Mouse (Mus musculus) left cerebral cortex, postnatal 25 days (tissue): Measurements from ENCODE around the gene Phf13. TPM values are rescaled to one million over a fixed set of nuclear protein-coding genes. Genes with fewer than 3 reads are reported as not detected.
"Not testable (repeated sequence)": the region's sequence is repeated elsewhere in the genome, so short reads cannot be mapped to it uniquely, and the experiment has no call there.

ENCODE experiments used
- DNase-seq, 2 experiments: peaks; one replicate each; pipeline ENCODE4 v3.0.0; 2022; ENCODE audit warnings: low spot score in 2 of 2, mixed read lengths in 1 of 2
- intact Hi-C: fragments of 180-260 bp; cut with DNase I; formaldehyde crosslinking; loops from one replicate; pipeline ENCODE4 v1.15.1; 2025
- total RNA-seq, 2 experiments: library from RNA; stranded (reverse); gene quantifications; 2 replicates each; pipeline ENCODE4 v1.2.3; 2021

Phf13 gene
- 10 to 100 TPM; 13.1 to 13.9 TPM for total RNA-seq

DNA sequence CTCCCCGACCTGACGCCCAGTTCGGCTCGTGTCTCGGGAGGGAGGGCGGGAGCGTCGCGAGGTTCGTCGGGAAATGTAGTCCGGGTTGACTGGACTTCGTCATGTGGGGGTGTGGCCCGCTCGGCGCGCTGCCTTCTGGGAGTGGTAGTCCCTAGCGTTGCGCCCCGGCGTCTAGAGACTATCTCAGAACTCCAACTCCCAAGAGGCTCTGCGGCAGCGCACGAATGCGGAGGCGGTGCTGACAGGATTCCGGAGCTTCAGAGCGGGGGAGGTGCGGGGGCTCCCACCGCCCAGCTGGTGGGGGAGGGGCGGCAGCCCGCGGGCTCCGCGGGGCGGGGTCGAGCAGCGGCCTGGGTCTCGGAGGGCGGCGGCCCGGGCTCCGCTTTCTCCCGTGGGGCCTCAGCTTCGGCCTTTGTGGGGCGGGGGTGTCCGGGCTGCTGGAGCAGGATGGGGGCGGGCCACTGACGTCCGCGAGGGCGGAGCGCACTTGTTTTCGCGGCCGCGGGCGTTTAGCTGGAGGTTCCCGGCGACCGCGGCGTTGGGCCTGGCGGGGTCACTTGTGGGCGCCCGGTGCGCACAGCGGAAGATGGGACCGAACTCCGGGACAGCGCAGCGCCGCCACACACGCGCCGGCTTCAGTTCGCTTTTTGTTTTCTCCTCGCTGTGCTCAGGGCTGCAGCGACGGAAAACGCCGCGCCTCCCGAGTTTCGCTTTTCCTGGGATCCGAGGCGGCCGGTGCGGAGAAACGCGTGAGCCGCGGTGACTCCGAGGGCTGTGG, at the start of gene Phf13:
TSS of gene Phf13 (minus strand) at position 86 of the 778 bp plus-strand sequence.
- intact Hi-C loops: loop anchor here (1.0 kb wide), 1 partner anchor 12 kb away; the partner anchor contains the start of gene Klhl21

DNA sequence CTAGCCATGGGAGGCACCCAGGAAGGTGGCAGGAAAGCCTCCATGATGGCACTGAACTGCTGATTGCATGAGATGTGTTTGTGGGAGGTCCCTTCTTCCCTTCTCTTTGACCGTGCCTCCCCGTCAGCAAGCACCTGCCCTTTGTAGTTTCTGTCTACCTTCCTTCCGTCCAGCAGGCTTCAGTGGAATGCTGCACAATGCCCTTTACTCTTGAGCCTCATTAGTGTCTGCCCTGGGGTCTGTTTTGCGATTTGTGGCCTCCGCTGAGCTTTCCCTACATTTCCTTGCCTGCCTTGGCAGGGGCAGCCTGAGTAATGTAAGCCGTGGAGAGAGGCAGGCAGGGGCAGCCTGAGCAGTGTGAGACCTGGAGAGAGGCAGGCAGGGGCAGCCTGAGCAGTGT, 48.6 kb upstream of the Phf13 start:
- intact Hi-C loops: no loop called here
- DNase-seq: no peak

More for the DNA sequence above, at the start of gene Phf13:
- DNase-seq: peak; percentile 100

DNA sequence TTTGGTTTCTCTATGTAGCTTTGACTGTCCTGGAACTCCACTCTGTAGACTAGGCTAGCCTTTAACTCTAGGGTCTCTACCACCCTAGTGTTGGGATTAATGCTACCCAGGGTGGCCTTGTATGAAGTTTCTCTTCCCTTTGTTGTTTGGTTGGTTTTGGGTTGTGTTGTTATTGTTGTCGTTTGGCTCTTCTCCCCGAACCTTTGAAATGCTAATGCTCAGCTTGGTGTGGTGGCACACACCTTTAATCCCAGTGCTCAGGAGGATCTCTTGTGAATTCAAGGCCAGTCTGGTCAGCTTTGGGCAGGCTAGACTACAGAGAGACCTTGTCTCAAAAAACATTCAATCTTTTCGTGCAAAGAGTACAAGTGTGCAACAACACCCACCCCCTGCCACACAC, 47.1 kb upstream of the Phf13 start:
- DNase-seq: no peak
- intact Hi-C loops: no loop called here

DNA sequence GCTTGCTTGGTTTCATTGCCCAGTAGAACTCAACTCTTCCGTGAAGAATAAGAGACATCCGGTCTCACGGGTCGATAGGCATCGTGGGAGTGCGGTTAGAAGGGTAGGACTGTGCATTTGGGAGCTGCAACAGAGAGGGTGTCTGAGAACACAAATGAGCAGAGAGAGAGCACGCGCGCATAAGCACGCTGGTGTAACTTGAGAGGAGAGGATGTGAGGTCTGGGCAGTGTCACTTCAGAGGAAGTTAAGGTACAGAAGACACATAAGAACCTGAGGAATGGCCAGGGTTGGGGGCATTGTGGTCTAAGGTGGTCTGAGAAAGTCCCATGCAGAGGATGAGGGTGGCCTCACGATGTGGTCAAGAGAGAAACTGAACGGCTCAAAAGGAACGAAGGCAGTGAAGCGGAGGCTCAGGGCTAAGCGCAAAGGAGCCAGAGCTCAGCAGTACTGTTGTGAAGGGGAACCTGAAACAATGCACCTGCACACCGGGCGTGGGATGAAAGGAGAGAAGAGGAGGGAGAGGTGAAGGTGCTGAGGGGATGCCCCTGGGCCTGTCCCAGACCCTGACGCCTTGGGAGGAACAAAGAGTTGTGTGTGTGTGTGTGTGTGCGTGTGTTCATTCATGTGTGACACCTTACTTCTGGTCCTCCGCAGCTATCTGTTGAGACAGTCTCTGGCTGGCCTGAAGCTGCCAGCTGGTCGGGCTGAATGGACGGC, 46.0 kb upstream of the Phf13 start:
- intact Hi-C loops: no loop called here
- DNase-seq: no peak

DNA sequence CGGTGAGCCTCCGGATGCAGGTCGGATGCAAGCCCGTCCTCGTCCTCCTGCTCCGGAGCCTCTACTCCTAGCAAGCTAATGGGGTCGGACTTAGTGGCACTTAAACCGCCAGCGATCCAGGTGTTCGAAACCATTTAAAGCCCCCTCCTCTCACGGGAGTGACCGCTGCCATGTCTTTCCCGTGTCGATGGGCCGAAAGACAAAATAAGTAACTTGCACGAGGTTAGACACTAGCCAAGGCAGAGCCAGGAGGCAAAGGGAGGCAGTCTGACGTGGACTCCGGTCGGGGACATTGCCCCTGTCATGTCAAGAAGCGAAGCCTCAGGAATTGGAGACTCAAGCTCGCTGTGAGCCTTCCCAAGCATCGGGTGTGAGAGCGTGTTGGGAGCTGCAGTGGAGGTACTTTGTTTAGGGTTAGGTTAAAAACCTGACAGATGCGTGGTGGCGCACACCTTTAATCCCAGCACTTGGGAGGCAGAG, 43.8 kb upstream of the Phf13 start:
- DNase-seq: no peak
- intact Hi-C loops: loop anchor here (2.0 kb wide), 1 partner anchor 47 kb away; no protein-coding TSS in a partner anchor

DNA sequence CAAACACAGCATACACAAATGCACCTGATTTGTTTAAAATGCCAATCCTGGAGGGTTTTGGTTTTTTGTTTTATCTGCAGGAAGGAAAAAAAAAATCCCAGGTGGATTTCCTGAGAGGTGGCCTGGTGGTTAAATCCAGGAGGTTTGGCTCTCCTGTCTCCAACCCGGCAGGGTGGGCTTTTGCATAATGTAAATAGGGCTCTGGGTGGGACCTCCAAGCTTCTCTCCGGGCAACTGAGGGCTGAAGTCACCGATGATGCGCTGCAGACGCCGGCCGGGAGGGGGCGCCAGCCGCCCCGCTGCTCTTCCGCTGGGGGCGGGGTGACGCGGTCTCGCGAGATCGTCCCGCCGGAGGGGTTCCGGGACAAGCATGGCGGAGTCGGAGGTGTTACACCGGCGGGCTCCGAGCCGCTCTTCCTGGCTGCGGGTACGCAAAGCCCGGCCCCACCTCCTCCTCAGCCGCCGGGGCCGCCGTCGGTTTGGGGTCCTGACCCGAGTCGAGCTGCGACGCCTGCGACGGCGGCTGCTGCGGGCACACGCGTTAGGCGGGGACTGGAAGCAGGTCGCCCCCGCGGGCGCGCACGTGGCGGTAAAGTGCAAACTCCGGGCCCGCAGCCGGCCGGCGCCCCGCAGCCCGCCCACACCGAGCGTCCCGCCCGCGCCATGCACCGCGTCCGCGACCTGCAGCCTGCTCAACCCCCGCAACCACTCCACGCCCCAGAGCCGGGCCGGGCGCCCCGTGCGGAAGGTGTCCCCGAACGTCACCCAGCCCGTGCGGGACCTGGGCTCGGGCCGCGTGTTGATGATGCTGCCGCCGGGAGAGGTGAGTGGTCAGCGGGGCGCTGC, 43.1 kb upstream of the Phf13 start, which contains the start of gene Nol9:
TSS of gene Nol9 (plus strand) at position 337 of the 846 bp plus-strand sequence.
- DNase-seq: peak; percentile 91 to 92
- intact Hi-C loops: loop anchor here (2.0 kb wide), 1 partner anchor 48 kb away; no protein-coding TSS in a partner anchor

DNA sequence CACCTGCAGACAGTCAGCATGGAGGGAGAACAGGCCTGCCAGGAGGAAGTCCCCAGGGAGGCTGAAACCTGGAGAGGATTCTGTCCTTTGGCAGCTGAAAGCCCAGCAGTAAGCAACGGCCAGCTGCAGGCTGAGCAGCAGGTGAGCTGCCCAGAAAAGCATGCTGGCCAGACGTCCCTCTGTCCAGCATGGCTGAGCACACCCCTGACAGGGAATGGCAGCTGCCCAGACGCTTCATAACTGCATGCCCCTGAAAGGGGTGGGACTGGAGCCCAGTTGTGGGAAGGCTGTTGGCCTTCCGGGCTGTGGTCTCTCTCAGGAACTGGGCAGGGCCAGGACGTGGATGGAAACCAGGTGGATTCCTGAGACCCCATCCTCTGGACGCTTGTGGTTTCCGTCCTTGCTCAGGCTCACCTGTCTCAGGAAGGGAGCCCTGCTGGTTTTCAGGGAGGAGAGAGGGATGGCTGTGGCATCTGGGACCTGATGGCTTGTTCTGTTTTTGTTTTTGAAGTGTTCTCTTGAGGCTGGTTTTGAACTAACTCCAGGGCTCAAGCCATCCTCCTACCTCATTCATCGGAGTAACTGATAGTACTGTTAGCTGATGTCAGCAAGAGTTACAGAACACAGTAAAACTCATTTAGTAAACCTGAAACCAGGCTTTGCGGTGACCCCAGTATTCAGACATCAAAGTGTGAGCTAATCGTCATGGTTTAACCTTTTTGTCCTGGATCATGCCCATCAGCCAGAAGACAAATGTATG, 42.3 kb upstream of the Phf13 start, which contains the start of gene Tas1r1:
TSS of gene Tas1r1 (minus strand) at position 344 of the 760 bp plus-strand sequence.
- no peak for DNase-seq
- intact Hi-C loops: loop anchor here (2.0 kb wide), 1 partner anchor 48 kb away; no protein-coding TSS in a partner anchor

DNA sequence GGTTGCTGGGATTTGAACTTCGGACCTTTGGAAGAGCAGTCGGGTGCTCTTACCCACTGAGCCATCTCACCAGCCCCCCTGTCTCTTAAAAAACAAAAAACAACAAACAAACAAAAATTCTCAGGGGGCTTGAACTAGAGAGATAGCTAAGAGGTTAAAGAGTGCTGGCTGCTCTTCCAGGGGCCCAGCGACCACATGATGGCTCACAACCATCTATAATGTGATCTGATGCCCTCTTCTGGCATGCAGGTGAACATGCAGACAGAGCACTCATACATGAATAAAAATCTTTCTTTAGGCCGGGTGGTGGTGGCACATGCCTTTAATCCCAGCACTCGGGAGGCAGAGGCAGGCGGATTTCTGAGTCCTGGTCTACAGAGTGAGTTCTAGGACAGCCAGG, 40.4 kb upstream of the Phf13 start:
- DNase-seq: not testable (repeated sequence)
- intact Hi-C loops: loop anchor here (2.0 kb wide), 1 partner anchor 56 kb away; no protein-coding TSS in a partner anchor

DNA sequence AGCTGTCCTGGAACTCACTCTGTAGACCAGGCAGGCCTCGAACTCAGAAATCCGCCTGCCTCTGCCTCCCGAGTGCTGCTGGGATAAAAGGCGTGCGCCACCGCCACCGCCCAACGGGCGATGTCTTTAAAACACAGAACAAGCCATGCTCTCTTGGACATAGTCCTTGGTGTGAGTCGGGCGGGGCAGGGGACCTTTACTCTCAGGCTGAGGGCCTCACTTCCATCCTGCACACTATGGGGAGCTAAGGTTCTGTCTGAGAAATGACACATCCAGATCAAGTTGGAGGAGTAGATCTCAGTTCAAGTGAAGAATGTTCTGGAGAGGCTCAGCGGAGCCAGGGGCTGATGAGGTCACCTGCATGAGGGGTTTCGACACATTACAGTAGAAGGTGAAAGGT, 36.9 kb upstream of the Phf13 start:
- no peak for DNase-seq
- intact Hi-C loops: no loop called here

DNA sequence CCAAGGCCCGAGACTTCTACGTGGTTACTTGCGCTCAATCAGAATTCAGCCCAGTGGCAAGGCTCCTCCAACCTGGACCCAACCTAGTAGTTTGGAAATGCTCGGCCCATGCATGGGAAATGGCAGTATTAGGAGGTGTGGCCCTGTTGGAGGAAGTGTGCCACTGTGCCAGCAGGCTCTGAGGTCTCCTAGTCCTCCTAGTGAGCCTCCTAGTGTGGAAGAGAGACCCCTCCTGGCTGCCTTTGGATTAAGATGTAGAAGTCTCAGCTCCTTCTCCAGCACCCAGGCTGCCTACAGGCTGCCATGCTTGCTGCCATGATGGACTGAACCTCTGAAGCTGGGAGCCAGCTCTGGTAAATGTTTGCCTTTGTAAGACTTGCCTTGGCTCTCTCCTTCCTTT, 33.9 kb upstream of the Phf13 start:
- no peak for DNase-seq
- intact Hi-C loops: loop anchor here (5.0 kb wide), 1 partner anchor 48 kb away; no protein-coding TSS in a partner anchor

DNA sequence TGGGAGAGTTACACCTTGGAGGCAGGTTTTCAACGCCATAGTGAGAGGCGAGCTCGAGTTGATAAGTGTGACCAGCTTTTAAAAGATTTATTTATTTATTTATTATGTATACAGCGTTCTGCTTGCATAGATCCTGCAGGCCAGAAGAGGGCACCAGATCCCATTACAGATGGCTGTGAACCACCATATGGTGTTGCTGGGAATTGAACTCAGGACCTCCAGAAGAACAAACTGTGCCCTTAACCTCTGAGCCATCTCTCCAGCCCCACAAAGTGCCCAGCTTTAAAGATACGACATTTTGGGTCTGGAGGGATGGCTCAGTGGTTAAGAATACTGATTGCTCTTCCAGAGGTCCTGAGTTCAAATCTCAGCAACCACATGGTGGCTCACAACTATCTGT, 33.0 kb upstream of the Phf13 start:
- intact Hi-C loops: loop anchor here (5.0 kb wide), 1 partner anchor 47 kb away; no protein-coding TSS in a partner anchor
- DNase-seq: no peak

DNA sequence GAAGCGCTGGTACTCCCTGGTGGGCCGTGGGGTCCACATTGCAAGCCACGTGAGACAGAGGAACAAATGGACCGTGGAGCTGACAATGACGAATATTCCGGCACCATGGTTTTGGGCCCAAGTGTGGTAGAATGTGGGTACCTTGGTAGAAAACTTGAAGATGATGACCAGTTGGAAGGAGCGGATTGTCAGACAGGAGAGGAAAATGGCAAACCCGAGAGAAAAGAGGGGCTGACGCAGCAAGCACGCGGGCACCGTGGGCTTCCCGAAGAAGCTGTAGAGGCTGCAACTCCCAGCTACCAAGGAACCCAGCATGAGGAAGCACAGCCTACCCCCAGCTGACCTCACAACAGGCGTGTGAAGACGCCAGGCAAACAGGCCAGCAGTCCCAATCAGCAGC, 32.4 kb upstream of the Phf13 start:
- DNase-seq: no peak
- intact Hi-C loops: loop anchor here (5.0 kb wide), 1 partner anchor 46 kb away; no protein-coding TSS in a partner anchor

DNA sequence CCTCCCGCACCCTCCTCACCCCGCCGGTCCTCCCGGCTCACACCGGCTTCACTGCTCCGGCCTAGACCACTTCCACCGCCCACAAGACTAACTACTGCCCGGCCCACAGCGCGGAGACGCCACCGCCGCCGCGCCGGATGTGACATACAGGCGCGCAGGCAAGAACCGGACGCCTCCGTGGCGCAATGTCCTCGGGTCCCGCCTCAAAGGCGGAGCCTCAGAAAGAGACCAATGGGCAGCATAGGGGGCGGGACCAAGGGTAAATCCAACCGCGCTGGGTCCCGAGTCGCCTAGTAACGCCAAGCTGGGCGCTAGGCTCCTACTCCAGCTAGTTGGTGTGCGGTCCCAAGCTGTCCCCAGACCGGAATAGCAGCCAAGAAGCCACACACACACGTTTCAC, 31.5 kb upstream of the Phf13 start, which contains the start of gene Zbtb48:
TSS of gene Zbtb48 (minus strand) at position 148 of the 400 bp plus-strand sequence.
- DNase-seq: peak; percentile 98 to 99
- intact Hi-C loops: loop anchor here (2.0 to 5.0 kb wide), 2 partner anchors 19 to 45 kb away; partner anchors contain the start of gene Klhl21

DNA sequence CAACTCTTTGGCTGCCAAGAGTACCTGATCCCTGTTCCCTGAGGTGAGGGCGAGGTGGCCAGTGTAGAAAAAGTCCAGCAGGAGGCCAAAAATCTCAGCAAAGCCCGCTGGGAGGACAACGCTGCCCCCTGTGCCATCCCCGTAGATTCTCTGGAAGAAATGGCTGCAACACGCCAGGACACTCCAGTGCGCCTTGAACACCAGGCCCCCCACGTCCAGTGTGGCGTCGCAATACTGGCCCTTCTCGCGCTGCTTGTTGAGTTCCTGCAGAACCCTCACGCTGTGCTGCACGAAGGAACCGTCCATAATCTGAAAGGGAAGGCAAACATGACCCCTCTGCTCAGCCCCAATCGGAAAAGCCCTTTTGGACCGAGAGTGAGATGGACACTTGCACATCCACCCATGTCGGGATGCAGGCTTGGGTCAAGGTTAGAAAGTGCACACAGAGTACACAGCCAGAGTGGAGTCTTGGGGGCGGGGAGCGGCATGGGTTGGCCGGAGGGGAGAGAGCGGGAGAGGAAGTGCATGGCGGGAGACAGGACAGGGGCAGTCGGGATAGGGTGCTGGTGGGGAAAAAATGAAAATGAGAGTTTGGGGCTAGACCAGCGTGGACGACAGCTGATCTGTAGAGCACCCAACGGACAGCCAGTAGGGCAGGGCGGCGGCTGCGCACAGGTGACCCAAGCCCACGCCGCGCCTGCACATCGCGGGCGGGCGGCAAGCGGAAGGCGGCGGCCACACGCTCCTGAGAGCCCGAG, 30.9 kb upstream of the Phf13 start:
- DNase-seq: no peak
- intact Hi-C loops: loop anchor here (2.0 to 5.0 kb wide), 2 partner anchors 18 to 45 kb away; partner anchors contain the start of gene Klhl21

DNA sequence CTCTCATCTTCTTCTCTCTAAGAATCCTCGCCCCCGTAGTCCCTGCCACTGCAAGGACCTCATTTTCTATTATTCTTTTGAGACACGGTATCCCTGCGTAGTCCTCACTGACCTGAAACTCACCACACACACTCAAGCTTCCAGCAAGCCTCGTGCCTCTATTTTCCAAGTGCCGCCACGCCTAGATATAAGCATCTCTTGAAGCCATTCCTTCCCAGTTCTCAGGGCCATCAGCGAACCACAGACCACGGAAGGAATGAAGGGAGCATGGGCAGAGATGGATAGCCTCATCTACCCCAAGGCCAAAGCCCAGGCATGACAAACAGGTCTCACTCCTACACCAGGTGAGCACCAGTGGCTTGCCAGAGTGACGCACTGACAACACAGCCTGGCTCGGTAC, 28.5 kb upstream of the Phf13 start:
- no peak for DNase-seq
- intact Hi-C loops: no loop called here

DNA sequence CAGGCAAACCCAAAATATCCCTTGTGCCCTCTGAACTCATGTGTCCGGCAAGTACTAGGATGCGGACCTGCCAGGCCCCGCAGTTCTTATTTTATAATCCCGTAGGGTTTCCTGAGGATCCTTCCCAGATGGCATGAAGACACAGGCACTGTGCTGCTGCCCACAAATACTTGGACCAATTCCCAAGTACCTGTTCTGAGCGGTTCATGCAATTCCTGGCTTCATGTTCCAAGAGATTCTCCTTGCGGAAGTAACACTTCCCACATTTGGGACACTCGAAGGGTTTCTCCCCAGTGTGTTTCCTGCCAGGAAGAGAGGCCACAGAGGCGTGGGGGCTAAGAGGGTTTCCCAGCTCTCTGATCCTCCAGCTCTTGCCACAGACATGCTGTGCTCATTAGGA, 26.4 kb upstream of the Phf13 start:
- peak in 1 of 2 experiments; percentile 52 for DNase-seq
- intact Hi-C loops: no loop called here

DNA sequence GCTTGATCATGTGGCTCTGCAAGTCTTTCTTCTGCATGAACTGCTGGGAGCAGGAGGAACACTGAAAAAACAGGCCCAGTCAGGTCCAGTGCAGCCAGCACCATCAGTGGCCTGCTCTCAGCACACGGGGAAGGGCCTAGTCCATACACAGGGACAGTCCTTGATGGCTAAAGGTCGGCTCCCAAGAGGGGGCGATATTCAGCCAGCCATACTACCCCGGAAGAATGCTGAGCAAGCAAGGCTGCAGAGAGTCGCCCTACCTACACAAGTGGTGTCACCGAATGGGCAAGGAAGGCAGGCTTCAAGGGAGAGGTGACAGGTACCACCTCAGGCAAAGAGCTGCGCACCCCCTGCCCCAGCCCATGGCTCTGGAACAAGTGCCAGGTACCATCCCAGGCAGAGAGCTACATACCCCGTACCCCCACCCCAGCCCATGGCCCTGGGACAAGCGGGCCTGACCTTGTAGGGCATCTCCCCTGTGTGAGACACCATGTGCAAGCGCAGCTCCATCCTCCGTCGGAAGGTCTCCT, 25.6 kb upstream of the Phf13 start:
- intact Hi-C loops: no loop called here
- no peak for DNase-seq
